Comparison of ENCODE assay signal across 8 mouse cellular contexts in genomic region chr11:6527256-6528185, GRCm38 (mm10). TPM values are rescaled to one million over a fixed set of nuclear protein-coding genes. Genes with fewer than 3 reads are reported as not detected.
DNase-seq lines count a peak whose midpoint lies in the region; ATAC-seq lines count a peak whose summit lies in the region.

No protein-coding gene starts in this region.

- H3K4me1 ChIP-seq in megakaryocyte, embryonic 14.5 days, result peaks cover 49% of the 10 kb centered on the region
- peaks cover 12% of the 10 kb centered on the region; the same call in 1 of the 2 replicates for H3K4me1 ChIP-seq in embryonic facial prominence, embryonic 12.5 days
- H3K4me1 ChIP-seq in intestine, embryonic 15.5 days (replicated peaks), result 0 out of 2 replicates have a peak, but pooled peaks cover 2% of the 10 kb centered on the region
- peaks cover 11% of the 10 kb centered on the region; the same call in 1 of the 2 replicates for H3K4me1 ChIP-seq in neural tube, embryonic 14.5 days (ENCODE audit: control insufficient read depth, insufficient read depth, low read length)

- H3K36me3 ChIP-seq in megakaryocyte, embryonic 14.5 days (replicated peaks; ENCODE audit: low read length), result peaks cover 37% of the 10 kb centered on the region
- peaks cover 31% of the 10 kb centered on the region for H3K36me3 ChIP-seq in embryonic facial prominence, embryonic 12.5 days
- H3K36me3 ChIP-seq in intestine, embryonic 15.5 days, result peaks cover 25% of the 10 kb centered on the region
- peaks cover 11% of the 10 kb centered on the region for H3K36me3 ChIP-seq in neural tube, embryonic 14.5 days (ENCODE audit: control insufficient read depth, insufficient read depth, low read length)

- H3K9me3 ChIP-seq in megakaryocyte, embryonic 14.5 days, result no peaks in the 10 kb centered on the region
- H3K9me3 ChIP-seq in embryonic facial prominence, embryonic 12.5 days, result no peaks in the 10 kb centered on the region
- no peaks in the 10 kb centered on the region for H3K9me3 ChIP-seq in intestine, embryonic 15.5 days
- H3K9me3 ChIP-seq in neural tube, embryonic 14.5 days (ENCODE audit: control insufficient read depth, low read length), result no peaks in the 10 kb centered on the region

- no peak for ATAC-seq in megakaryocyte, adult 5-6 weeks (ENCODE audit: poor library complexity, severe bottlenecking)
- no peak for ATAC-seq in embryonic facial prominence, embryonic 12.5 days (ENCODE audit: insufficient number of reproducible peaks, insufficient read depth, low FRiP score, low TSS enrichment)
- ATAC-seq in intestine, embryonic 15.5 days, result peak; percentile 15
- peak; percentile 44 for ATAC-seq in neural tube, embryonic 14.5 days (ENCODE audit: low read depth)

- H3K9ac ChIP-seq in embryonic facial prominence, embryonic 12.5 days, result peak overlapping the region; percentile 86
- peak overlapping the region; percentile 72 for H3K9ac ChIP-seq in intestine, embryonic 15.5 days
- peak overlapping the region; percentile 72 for H3K9ac ChIP-seq in neural tube, embryonic 14.5 days (replicated peaks; ENCODE audit: low read depth, low read length)

- no peaks in the 10 kb centered on the region for H3K27me3 ChIP-seq in megakaryocyte, embryonic 14.5 days (replicated peaks)
- no peaks in the 10 kb centered on the region for H3K27me3 ChIP-seq in embryonic facial prominence, embryonic 12.5 days
- H3K27me3 ChIP-seq in intestine, embryonic 15.5 days (replicated peaks), result no peaks in the 10 kb centered on the region
- H3K27me3 ChIP-seq in neural tube, embryonic 14.5 days (ENCODE audit: control insufficient read depth, insufficient read depth, low read length), result no peaks in the 10 kb centered on the region

- WGBS in embryonic facial prominence, embryonic 12.5 days, result 17% methylated on average over 10 of the region's 10 CpGs
- WGBS in intestine, embryonic 15.5 days, result 15% methylated on average over 10 of the region's 10 CpGs
- WGBS in neural tube, embryonic 14.5 days, result 27% methylated on average over 10 of the region's 10 CpGs

- no peak for DNase-seq in urinary bladder, postnatal 25 days (ENCODE audit: low spot score)
- DNase-seq in ovary, adult 18-20 months (ENCODE audit: low spot score), result no peak
- DNase-seq in kidney, postnatal 4 days, result no peak

- H3K4me3 ChIP-seq in megakaryocyte, embryonic 14.5 days (replicated peaks), result peak overlapping the region; percentile 96
- peak overlapping the region; percentile 68 for H3K4me3 ChIP-seq in embryonic facial prominence, embryonic 12.5 days
- H3K4me3 ChIP-seq in intestine, embryonic 15.5 days (replicated peaks), result peak overlapping the region; percentile 60
- H3K4me3 ChIP-seq in neural tube, embryonic 14.5 days (ENCODE audit: low read depth, low read length), result peak overlapping the region; percentile 61

- peak overlapping the region; percentile 84 for H3K27ac ChIP-seq in embryonic facial prominence, embryonic 12.5 days
- peak overlapping the region; percentile 84 for H3K27ac ChIP-seq in intestine, embryonic 15.5 days
- H3K27ac ChIP-seq in neural tube, embryonic 14.5 days (ENCODE audit: low read depth, low read length), result peak overlapping the region; percentile 72; the same call in 1 of the 2 replicates

- peak overlapping the region; percentile 83 for H3K4me2 ChIP-seq in embryonic facial prominence, embryonic 12.5 days (replicated peaks)
- peak overlapping the region; percentile 70 for H3K4me2 ChIP-seq in intestine, embryonic 15.5 days (replicated peaks)
- peak overlapping the region; percentile 95 for H3K4me2 ChIP-seq in neural tube, embryonic 14.5 days (ENCODE audit: low read depth, low read length)

RNA-seq across cellular contexts. Expression of gene Myo1g, which starts 6.8 kb away (rescaled TPM):
- 28.0 and 34.2 TPM in 2 replicates for polyA plus RNA-seq in megakaryocyte, embryonic 14.5 days (2012; ENCODE audit: insufficient read depth, low replicate concordance)
- total RNA-seq in megakaryocyte, adult 5-6 weeks (2015), result 161 and 175 TPM in 2 replicates
- total RNA-seq in megakaryocyte, adult 5-6 weeks (2017), result 182 and 197 TPM in 2 replicates
- 0.75 and 1.1 TPM in 2 replicates for polyA plus RNA-seq in embryonic facial prominence, embryonic 12.5 days (2016; fragmentation: Nextera tagmentation; extraction: Ambion mirVana)
- 1.8 and 1.9 TPM in 2 replicates for polyA plus RNA-seq in intestine, embryonic 15.5 days (2015; fragmentation: Nextera tagmentation; extraction: Ambion mirVana)
- 0.16 and 0.59 TPM in 2 replicates for polyA plus RNA-seq in neural tube, embryonic 14.5 days (2014; fragmentation: Nextera tagmentation; extraction: Ambion mirVana)

RNA-seq across cellular contexts. Expression of gene Ccm2, which starts 19.2 kb away (rescaled TPM):
- 11.6 and 24.8 TPM in 2 replicates for polyA plus RNA-seq in megakaryocyte, embryonic 14.5 days (2012; ENCODE audit: insufficient read depth, low replicate concordance)
- 32.2 and 32.4 TPM in 2 replicates for total RNA-seq in megakaryocyte, adult 5-6 weeks (2015)
- 63.5 and 63.9 TPM in 2 replicates for total RNA-seq in megakaryocyte, adult 5-6 weeks (2017)
- 90.6 and 96.0 TPM in 2 replicates for polyA plus RNA-seq in embryonic facial prominence, embryonic 12.5 days (2016; fragmentation: Nextera tagmentation; extraction: Ambion mirVana)
- polyA plus RNA-seq in intestine, embryonic 15.5 days (2015; fragmentation: Nextera tagmentation; extraction: Ambion mirVana), result 73.8 and 76.9 TPM in 2 replicates
- 87.6 and 88.0 TPM in 2 replicates for polyA plus RNA-seq in neural tube, embryonic 14.5 days (2014; fragmentation: Nextera tagmentation; extraction: Ambion mirVana)

RNA-seq across cellular contexts. Expression of gene Purb, which starts 51.8 kb away (rescaled TPM):
- 8.7 and 12.9 TPM in 2 replicates for polyA plus RNA-seq in megakaryocyte, embryonic 14.5 days (2012; ENCODE audit: insufficient read depth, low replicate concordance)
- 54.1 and 63.5 TPM in 2 replicates for total RNA-seq in megakaryocyte, adult 5-6 weeks (2015)
- 43.7 and 56.3 TPM in 2 replicates for total RNA-seq in megakaryocyte, adult 5-6 weeks (2017)
- polyA plus RNA-seq in embryonic facial prominence, embryonic 12.5 days (2016; fragmentation: Nextera tagmentation; extraction: Ambion mirVana), result 19.5 and 21.7 TPM in 2 replicates
- polyA plus RNA-seq in intestine, embryonic 15.5 days (2015; fragmentation: Nextera tagmentation; extraction: Ambion mirVana), result 26.6 and 28.8 TPM in 2 replicates
- 11.4 and 11.6 TPM in 2 replicates for polyA plus RNA-seq in neural tube, embryonic 14.5 days (2014; fragmentation: Nextera tagmentation; extraction: Ambion mirVana)

Comparison
In these comparisons a context has a peak if more than half of its experiments do, and no peak if none do; other contexts are left out.
1. ATAC-seq: peak in intestine, embryonic 15.5 days (single experiment) and neural tube, embryonic 14.5 days (single experiment); none in megakaryocyte, adult 5-6 weeks (single experiment) and embryonic facial prominence, embryonic 12.5 days (single experiment).
2. RNA of gene Myo1g, which starts 6.8 kb away (polyA plus RNA-seq): 28.0 to 34.2 TPM in megakaryocyte, embryonic 14.5 days; 1.8 to 1.9 TPM in intestine, embryonic 15.5 days, 0.75 to 1.1 TPM in embryonic facial prominence, embryonic 12.5 days and 0.16 to 0.59 TPM in neural tube, embryonic 14.5 days; every median in the first group is over 10 times any median in the second.
3. Peak in every context shown above with its lines, with median percentiles within 50 percentile points of each other: H3K4me3 ChIP-seq, H3K27ac ChIP-seq, H3K4me2 ChIP-seq and H3K9ac ChIP-seq.